26 mouse cellular contexts compared by ENCODE assay signal in the genomic region with DNA sequence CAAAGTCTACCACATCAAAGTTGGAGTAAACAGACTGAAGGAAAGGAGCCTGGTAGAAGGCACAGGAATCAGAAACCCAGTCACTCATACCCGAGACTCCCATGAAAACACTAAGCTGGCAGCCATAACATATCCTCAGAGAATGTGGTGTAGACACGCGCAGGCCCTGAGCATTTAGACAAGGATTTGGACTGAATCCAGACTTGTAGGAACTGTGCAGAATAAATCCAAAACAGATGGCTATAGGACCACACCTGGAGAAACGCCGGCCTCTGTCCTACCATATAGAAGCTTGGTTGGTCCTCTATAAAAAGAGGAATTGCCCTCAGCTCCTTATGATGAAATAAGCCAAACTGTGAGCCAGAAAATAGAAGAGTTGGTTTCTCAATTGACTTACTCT.
"Had no signal": no experiment of that assay in that cellular context is flagged by ENCODE, and none has a peak within 500 bp of the region (broad histone marks: within the 10 kb centered on the region; RNA-seq: fewer than 3 reads in every experiment).

No protein-coding gene starts in this region.

- H3K4me1 ChIP-seq: heart, embryonic 10.5 days; heart, embryonic 12.5 days; hindbrain, embryonic 13.5 days; hindbrain, embryonic 15.5 days; kidney, embryonic 15.5 days; limb, embryonic 12.5 days; liver, embryonic 13.5 days; liver, embryonic 15.5 days had no signal

- H3K36me3 ChIP-seq: heart, embryonic 10.5 days; heart, embryonic 12.5 days; hindbrain, embryonic 13.5 days; hindbrain, embryonic 15.5 days; kidney, embryonic 15.5 days; limb, embryonic 12.5 days; liver, embryonic 13.5 days; liver, embryonic 15.5 days had no signal

- ATAC-seq: hindbrain, postnatal 0 days; intestine, embryonic 16.5 days had no signal

- H3K9me3 ChIP-seq: heart, embryonic 10.5 days; heart, embryonic 12.5 days; hindbrain, embryonic 13.5 days; hindbrain, embryonic 15.5 days; kidney, embryonic 15.5 days; liver, embryonic 13.5 days; liver, embryonic 15.5 days had no signal

- H3K27ac ChIP-seq: heart, embryonic 10.5 days; hindbrain, embryonic 13.5 days; hindbrain, embryonic 15.5 days; hindbrain, postnatal 0 days; kidney, embryonic 15.5 days; kidney, postnatal 0 days; limb, embryonic 12.5 days; liver, embryonic 13.5 days; liver, embryonic 15.5 days had no signal

- DNase-seq: gastrocnemius, postnatal 14 days; gastrocnemius, postnatal 36 days; heart, adult 18-20 months; heart, postnatal 14 days; heart, postnatal 36 days; kidney, adult 11 months; kidney, adult 2 months; kidney, adult 9 months; kidney, postnatal 14 days; kidney, postnatal 36 days; layer of hippocampus, adult 9-11 months; layer of hippocampus, postnatal 36 days; left cerebral cortex, postnatal 4 days; liver; liver, embryonic 13.5 days had no signal

- H3K9ac ChIP-seq: heart, embryonic 12.5 days; hindbrain, embryonic 13.5 days; hindbrain, embryonic 15.5 days; kidney, embryonic 15.5 days; limb, embryonic 12.5 days; liver, embryonic 13.5 days; liver, embryonic 15.5 days had no signal

- H3K4me2 ChIP-seq: heart, embryonic 12.5 days; hindbrain, embryonic 13.5 days; hindbrain, embryonic 15.5 days; kidney, embryonic 15.5 days; limb, embryonic 12.5 days; liver, embryonic 11.5 days; liver, embryonic 13.5 days; liver, embryonic 15.5 days had no signal

- H3K4me3 ChIP-seq: heart, embryonic 10.5 days; heart, embryonic 12.5 days; hindbrain, embryonic 13.5 days; hindbrain, embryonic 15.5 days; kidney, embryonic 15.5 days; limb, embryonic 12.5 days; liver, embryonic 13.5 days; liver, embryonic 15.5 days had no signal

- H3K27me3 ChIP-seq: heart, embryonic 12.5 days; hindbrain, embryonic 13.5 days; hindbrain, embryonic 15.5 days; kidney, embryonic 15.5 days; limb, embryonic 12.5 days; liver, embryonic 13.5 days; liver, embryonic 15.5 days had no signal
